Mouse (Mus musculus) liver, postnatal 0 days (tissue): Measurements from ENCODE around the gene Ube2m.

ENCODE experiments used
- CTCF ChIP-seq: sonication (generic); IDR thresholded peaks from 2 replicates; pipeline ENCODE4 v1.5.1; 2016; ENCODE audit warnings: antibody characterized with exemption, low read depth
- EP300 ChIP-seq: IDR thresholded peaks from 2 replicates; pipeline ENCODE4 v1.6.1; 2016; ENCODE audit warnings: antibody characterized with exemption, low read depth, mild to moderate bottlenecking

DNA sequence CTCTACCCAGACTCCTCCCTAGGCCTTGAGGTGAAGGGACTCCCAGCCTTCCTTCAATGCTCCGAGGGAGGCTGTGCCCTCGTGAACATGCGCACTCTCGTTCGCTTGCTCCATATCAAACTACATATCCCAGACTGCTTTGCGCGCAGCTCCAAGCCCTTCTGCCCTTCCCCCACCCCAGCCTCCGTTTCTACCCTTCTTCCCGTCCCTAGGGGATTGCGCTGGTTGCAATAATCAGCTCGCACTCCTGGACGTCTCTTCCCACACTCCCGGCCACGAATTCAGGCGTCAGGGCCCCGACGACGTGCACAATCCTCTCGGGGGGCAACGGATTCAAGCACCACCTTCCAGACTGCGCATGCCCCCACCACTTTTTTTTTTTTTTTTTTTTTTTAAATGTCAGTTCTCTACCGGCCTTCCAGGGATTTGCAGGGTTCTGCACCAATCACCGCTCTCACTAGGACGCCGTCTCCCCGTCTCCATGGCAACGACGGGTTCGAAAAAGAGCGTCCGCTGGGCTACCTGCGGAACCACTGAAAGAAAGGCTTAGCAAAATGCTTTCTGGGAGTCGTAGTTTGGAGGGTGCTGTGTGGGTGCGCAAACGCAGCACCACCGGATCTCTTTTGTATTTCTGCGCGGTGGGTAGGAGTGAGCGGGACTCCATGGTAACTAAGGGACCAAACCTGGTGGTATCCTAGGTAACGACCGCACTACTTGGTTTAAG lies 16.4 kb upstream of the Ube2m start, which contains the start of gene Mzf1:
- TF ChIP-seq EP300 (no peak), CTCF (no peak)
